Mouse (Mus musculus) G1E (cell line): ENCODE measurements around the gene Ak3. TPM values are rescaled to one million over a fixed set of nuclear protein-coding genes. Genes with fewer than 3 reads are reported as not detected.

Experiments used
- ATAC-seq: 2 replicates; pipeline ENCODE4 v1.8.0; 2016; ENCODE audit warnings: mild to moderate bottlenecking; ENCODE audit not compliant: insufficient number of reproducible peaks, poor library complexity, low FRiP score, severe bottlenecking; ENCODE audit errors: extremely low read depth
- DNase-seq: peaks from one replicate; pipeline ENCODE4 v3.0.0; 2012; ENCODE audit warnings: low spot score
- H3K27me3 ChIP-seq: 2 replicates; pipeline ENCODE4 v1.6.1; 2012; ENCODE audit warnings: mild to moderate bottlenecking, low read length, inconsistent platforms; ENCODE audit not compliant: insufficient read depth
- H3K36me3 ChIP-seq: replicated peaks from 2 replicates; pipeline ENCODE3; 2012; ENCODE audit warnings: mild to moderate bottlenecking, inconsistent platforms
- H3K4me1 ChIP-seq: 2 replicates; pipeline ENCODE4 v1.6.1; 2012; ENCODE audit warnings: low read depth, low read length, inconsistent platforms, mixed read lengths; ENCODE audit not compliant: insufficient read depth
- H3K4me3 ChIP-seq: 2 replicates; pipeline ENCODE4 v1.5.1; 2012; ENCODE audit warnings: low read depth, mild to moderate bottlenecking, inconsistent platforms, low read length, moderate library complexity, mixed read lengths
- H3K9me3 ChIP-seq: replicated peaks from 2 replicates; pipeline ENCODE4 v1.6.1; 2012; ENCODE audit warnings: inconsistent platforms
- CTCF ChIP-seq: IDR thresholded peaks from 2 replicates; pipeline ENCODE4 v1.5.1; 2012; ENCODE audit warnings: low read depth, low read length, inconsistent platforms, mixed read lengths
- GATA1 ChIP-seq: IDR thresholded peaks from 2 replicates; pipeline ENCODE4 v1.6.1; 2012; ENCODE audit warnings: borderline replicate concordance, low read length, inconsistent platforms, mixed read lengths
- GATA2 ChIP-seq: IDR thresholded peaks from 2 replicates; pipeline ENCODE4 v1.6.1; 2012; ENCODE audit warnings: low read depth, low read length, inconsistent platforms, borderline replicate concordance
- POLR2AphosphoS5 ChIP-seq: IDR thresholded peaks from 2 replicates; pipeline ENCODE4 v1.6.1; 2012; ENCODE audit warnings: low read depth, low read length, inconsistent platforms; ENCODE audit not compliant: insufficient replicate concordance
- TAL1 ChIP-seq: conservative IDR thresholded peaks from 2 replicates; pipeline ENCODE4 v1.6.1; 2012; ENCODE audit warnings: low read depth, low read length, inconsistent platforms, mixed read lengths
- polyA plus RNA-seq: library from polyadenylated mRNA; stranded (reverse); fragments of >175 nt; gene quantifications from 2 replicates; pipeline ENCODE4 v1.2.3, GENCODE M21; 2012
- total RNA-seq, 2 experiments: library from RNA; stranded (forward) in 1 of 2; stranded (reverse) in 1 of 2; fragments of 200-1000 nt in 1 of 2; fragments of >200 nt in 1 of 2; fragmentation: Nextera tagmentation in 1 of 2; gene quantifications; 2 replicates each; pipeline ENCODE4 v1.2.3; 2014 to 2017

Gene Ak3
- total and polyA plus RNA-seq, 3 experiments: 27.2 to 165 (median 77.6) TPM

GRCm38 (mm10) chr19:29019647-29020046 lies 28.1 kb downstream of the Ak3 start:
- no peak for DNase-seq
- peaks cover 92% of the 10 kb centered on the region for H3K36me3 ChIP-seq

GRCm38 (mm10) chr19:29016786-29017185 lies 31.0 kb downstream of the Ak3 start:
- TF ChIP-seq CTCF: no peak
- no peak for TF ChIP-seq POLR2AphosphoS5
- no peak for TF ChIP-seq TAL1
- no peak for TF ChIP-seq GATA2
- TF ChIP-seq GATA1: no peak
- no peak for DNase-seq
- Histone ChIP-seq H3K9me3 (no peaks in the 10 kb centered on the region), H3K4me1 (peaks cover 9% of the 10 kb centered on the region), H3K36me3 (peaks cover 89% of the 10 kb centered on the region), H3K27me3 (no peaks in the 10 kb centered on the region), H3K4me3 (no peak overlapping the region)
- no peak for ATAC-seq

More at GRCm38 (mm10) chr19:29019647-29020046, 28.1 kb downstream of the Ak3 start:
- ATAC-seq: no peak
- no peaks in the 10 kb centered on the region for H3K9me3 ChIP-seq
- TF ChIP-seq GATA2 (no peak), CTCF (0 out of 2 replicates have a peak, but pooled peaks have one; percentile 9), TAL1 (no peak), GATA1 (no peak), POLR2AphosphoS5 (no peak)
- H3K4me1 ChIP-seq: peaks cover 15% of the 10 kb centered on the region
- no peak overlapping the region for H3K4me3 ChIP-seq
- no peaks in the 10 kb centered on the region for H3K27me3 ChIP-seq

- Histone ChIP-seq H3K4me3 (no peak overlapping the region), H3K4me1 (peaks cover 9% of the 10 kb centered on the region), H3K9me3 (no peaks in the 10 kb centered on the region), H3K36me3 (peaks cover 89% of the 10 kb centered on the region), H3K27me3 (no peaks in the 10 kb centered on the region)
- TF ChIP-seq GATA2: no peak
- no peak for TF ChIP-seq GATA1
- no peak for TF ChIP-seq TAL1
- TF ChIP-seq CTCF: no peak
- ATAC-seq: no peak
- DNase-seq: no peak
Observed at GRCm38 (mm10) chr19:29016204-29016765, 31.5 kb downstream of the Ak3 start.

- ATAC-seq (no peak), DNase-seq (no peak)
- TF ChIP-seq TAL1 (no peak), POLR2AphosphoS5 (no peak), CTCF (no peak), GATA1 (no peak), GATA2 (no peak)
- Histone ChIP-seq H3K36me3 (peaks cover 89% of the 10 kb centered on the region), H3K27me3 (no peaks in the 10 kb centered on the region), H3K9me3 (no peaks in the 10 kb centered on the region), H3K4me1 (peaks cover 9% of the 10 kb centered on the region), H3K4me3 (no peak overlapping the region)
Observed at GRCm38 (mm10) chr19:29015410-29016203, 32.2 kb downstream of the Ak3 start.

GRCm38 (mm10) chr19:29014466-29015055 lies 33.2 kb downstream of the Ak3 start:
- Histone ChIP-seq H3K9me3 (no peaks in the 10 kb centered on the region), H3K27me3 (no peaks in the 10 kb centered on the region), H3K4me3 (no peak overlapping the region), H3K4me1 (peaks cover 9% of the 10 kb centered on the region), H3K36me3 (peaks cover 84% of the 10 kb centered on the region)
- no peak for ATAC-seq
- TF ChIP-seq TAL1: no peak
- TF ChIP-seq POLR2AphosphoS5: no peak
- TF ChIP-seq CTCF: no peak
- no peak for TF ChIP-seq GATA1
- TF ChIP-seq GATA2: no peak
- no peak for DNase-seq

GRCm38 (mm10) chr19:29011355-29011990 lies 36.3 kb downstream of the Ak3 start:
- no peaks in the 10 kb centered on the region for H3K9me3 ChIP-seq
- peaks cover 9% of the 10 kb centered on the region for H3K4me1 ChIP-seq
- no peak overlapping the region for H3K4me3 ChIP-seq
- DNase-seq: no peak
- no peaks in the 10 kb centered on the region for H3K27me3 ChIP-seq
- peaks cover 86% of the 10 kb centered on the region for H3K36me3 ChIP-seq
- no peak for ATAC-seq
- TF ChIP-seq CTCF (no peak), TAL1 (no peak), POLR2AphosphoS5 (no peak), GATA2 (no peak), GATA1 (no peak)
